Mouse (Mus musculus) right cerebral cortex, postnatal 10 days (tissue): ENCODE data around the gene Itgb3.
A peak's percentile ranks its signal among the peaks of the same experiment; 100 is the strongest.
"Not testable (repeated sequence)": the region's sequence is repeated elsewhere in the genome, so short reads cannot be mapped to it uniquely, and the experiment has no call there.

Experiments
- DNase-seq, 2 experiments: peaks; one replicate each; pipeline ENCODE4 v3.0.0; 2021; ENCODE audit warnings: low spot score in 2 of 2

The Itgb3 gene

GRCm38 (mm10) chr11:104607491-104608245 is at the start of gene Itgb3:
TSS of gene Itgb3 (plus strand) at chr11:104608000.
- DNase-seq = peak; percentile 62 to 76

DNA sequence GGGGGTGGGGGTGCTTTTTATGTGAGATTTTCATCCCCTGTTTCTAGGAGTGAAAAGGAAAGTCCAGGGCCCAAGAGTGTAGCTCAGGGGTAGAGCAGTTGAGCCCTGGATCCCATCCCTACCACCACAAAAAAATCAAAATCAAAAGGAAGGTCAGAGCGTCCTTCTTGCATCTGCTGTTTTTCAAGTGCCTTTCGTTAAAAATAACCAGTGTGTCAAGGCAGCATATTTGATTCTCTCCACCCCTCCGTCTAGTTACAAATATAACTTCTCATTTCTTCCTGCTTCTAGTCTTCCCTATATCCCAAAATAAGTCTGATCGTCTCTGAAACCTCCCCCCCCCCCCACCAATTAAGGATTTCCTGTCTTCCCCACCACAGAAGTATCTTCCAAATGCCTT is 49.7 kb upstream of the Itgb3 start:
- no peak for DNase-seq

GRCm38 (mm10) chr11:104558651-104559403 is 49.0 kb upstream of the Itgb3 start:
- peak; percentile 65 to 82 for DNase-seq

DNA sequence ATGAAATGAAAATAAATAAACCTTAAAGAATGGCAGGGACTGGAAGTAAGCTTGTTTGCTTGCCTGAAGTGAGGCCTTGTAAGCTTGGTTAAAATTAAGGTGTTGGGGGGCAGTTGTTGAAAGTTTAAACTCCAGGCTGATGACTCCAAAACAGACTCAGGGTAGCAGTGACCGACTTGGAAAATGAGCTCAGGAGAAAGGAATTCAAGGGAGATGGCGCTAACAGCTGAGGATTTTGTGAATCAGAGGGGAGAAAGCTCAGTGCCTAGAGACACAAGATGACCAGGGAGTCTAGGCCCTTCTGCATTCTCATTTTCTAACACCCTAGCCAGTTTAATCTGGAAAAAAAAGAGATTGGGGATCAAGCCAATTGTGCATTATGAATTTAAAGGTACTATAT is 46.8 kb upstream of the Itgb3 start:
- no peak for DNase-seq

GRCm38 (mm10) chr11:104563496-104563895 is 44.3 kb upstream of the Itgb3 start:
- no peak for DNase-seq

DNA sequence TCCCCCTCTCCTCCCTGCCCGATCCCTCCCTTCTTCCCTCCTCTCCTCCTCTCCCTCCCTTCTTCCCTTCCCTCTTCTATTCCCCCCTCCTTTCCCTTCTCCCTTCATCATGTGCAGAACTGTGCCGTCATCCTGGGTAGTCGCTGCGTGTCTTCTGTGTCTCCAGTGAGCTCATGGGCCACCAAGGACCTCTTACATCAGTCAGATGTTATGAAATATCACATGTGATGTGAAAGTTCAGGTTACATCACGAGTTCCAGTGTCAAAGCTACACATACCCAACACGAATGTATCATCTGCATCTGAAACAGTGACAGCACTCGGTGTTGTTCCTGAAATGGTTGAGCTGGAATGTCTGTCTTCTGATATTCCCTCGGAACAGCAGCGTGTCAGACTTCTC is 42.6 kb upstream of the Itgb3 start:
- DNase-seq = no peak

- no peak for DNase-seq
Observed at GRCm38 (mm10) chr11:104566097-104566496, 41.7 kb upstream of the Itgb3 start.

- no peak for DNase-seq
Observed at GRCm38 (mm10) chr11:104566796-104567195, 41.0 kb upstream of the Itgb3 start.

DNA sequence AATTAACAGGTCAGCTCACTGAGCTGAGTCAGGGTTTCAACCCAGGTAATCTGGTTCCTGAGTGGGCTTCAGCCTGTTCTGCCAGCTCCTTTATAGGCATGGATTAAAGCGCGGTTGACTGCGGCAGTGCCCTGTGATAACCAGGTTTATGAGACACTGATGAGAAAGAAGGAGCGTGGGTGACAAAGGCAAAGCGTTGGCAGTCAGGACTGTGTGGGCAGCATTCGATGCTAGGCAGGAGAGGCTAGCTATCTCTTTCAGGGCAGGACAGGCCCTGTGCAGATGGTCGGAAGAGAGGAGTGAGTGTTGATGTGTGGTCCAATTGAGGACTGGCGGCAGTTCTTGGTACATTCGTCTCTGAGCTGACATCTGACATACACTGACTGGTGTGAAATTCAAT is 40.1 kb upstream of the Itgb3 start:
- no peak for DNase-seq

DNA sequence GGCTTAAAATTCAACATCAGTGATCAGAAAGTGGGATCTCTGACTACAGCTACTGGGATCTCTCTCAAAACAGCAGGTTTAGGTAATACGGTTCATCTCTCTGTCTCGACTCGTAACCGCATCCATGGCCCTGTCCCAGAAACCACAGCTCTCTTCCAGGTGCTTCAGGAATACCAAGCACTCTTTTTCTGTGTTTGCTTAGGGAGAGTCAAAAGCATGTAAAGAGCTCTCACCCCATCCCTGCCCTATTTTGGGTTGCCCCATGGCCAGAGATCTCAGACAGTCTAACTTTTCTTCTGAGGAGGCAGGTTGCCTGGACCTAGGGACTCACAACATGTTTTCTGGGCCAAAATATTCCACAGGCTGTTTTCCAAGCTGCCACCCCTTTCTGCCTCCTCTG is 39.5 kb upstream of the Itgb3 start:
- DNase-seq = no peak

DNA sequence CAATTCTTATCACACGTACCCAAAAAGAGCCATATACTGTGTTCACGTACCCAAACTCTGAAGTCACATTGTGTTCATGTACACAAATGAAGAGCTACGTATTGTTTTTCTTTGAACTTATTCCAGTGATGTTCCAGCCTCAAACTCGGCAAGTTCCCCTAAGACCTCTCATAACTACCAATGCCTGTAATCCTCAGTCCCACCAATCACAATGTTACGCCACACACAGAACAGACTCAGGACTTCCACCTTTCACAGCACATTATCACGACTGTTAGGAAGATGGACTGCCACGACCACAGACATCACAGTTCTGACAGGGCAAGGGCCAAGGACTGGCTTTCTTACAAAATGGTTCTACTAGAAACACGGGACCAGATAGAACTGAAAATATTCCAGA is 37.3 kb upstream of the Itgb3 start:
- not testable (repeated sequence) for DNase-seq

DNA sequence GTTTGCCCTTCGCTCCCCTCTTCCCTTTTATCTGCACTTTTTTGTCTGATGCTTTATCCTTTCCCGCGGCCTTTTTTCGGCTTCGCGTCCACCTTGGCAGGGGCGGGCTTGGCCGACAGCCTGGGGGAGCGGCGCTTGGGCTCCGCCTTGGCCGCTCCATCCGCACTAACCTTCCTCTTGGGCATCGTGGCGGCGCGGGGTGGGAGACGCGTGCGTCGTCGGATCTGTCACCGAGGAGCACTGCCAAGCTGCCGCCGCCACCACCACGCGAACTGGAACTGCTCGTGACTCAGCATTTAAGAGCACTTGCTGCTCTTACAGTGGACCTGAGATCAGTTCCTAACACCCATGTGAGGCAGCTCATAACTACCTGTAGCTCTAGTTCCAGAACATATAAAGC is 36.4 kb upstream of the Itgb3 start:
- DNase-seq = peak; percentile 61 to 67

- DNase-seq = no peak
Observed at GRCm38 (mm10) chr11:104572091-104572490, 35.7 kb upstream of the Itgb3 start.

DNA sequence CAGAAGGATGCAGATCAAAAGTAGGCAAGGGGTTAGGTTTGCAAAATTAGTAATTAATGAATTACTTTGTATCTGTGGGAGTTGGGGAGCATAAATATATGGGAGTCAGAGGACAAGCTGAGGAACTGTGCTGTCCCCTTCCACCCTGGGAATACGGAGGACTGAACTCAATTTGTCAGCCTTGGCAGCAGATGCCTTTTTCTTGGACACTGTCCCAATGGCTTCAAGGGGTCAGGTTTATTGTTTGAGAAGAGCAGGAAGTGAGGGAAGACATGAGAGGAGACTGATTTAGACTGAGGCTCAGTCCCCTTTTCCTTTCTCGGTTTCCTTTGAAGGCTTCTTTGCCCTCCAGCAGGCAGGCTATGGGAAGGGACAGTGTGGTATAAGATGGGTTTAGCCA is 35.2 kb upstream of the Itgb3 start:
- DNase-seq = no peak

- DNase-seq = no peak
Observed at GRCm38 (mm10) chr11:104576772-104577612, 30.8 kb upstream of the Itgb3 start.

DNA sequence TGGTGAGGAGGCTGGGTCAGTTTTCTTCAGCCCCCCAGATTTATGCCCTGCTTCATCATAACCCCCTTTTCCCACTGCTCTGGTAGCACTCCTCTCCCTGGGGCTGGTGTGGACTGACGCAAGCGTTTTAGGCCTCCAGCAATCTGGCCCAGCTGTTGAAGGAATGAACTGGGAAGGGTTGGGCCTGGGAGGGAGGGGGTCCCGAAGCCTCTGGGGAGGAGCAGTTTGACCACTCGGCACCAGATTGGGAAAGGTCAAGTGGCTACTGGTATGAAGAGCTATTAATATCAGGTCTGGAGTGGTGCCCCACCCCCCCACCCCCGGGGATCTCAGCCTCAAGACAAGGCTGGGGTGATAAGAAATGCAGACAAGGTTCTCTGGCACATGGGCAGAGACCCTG is 29.7 kb upstream of the Itgb3 start:
- DNase-seq = no peak

- no peak for DNase-seq
Observed at GRCm38 (mm10) chr11:104579084-104579483, 28.7 kb upstream of the Itgb3 start.

- DNase-seq = no peak
Observed at GRCm38 (mm10) chr11:104579575-104579974, 28.2 kb upstream of the Itgb3 start.

DNA sequence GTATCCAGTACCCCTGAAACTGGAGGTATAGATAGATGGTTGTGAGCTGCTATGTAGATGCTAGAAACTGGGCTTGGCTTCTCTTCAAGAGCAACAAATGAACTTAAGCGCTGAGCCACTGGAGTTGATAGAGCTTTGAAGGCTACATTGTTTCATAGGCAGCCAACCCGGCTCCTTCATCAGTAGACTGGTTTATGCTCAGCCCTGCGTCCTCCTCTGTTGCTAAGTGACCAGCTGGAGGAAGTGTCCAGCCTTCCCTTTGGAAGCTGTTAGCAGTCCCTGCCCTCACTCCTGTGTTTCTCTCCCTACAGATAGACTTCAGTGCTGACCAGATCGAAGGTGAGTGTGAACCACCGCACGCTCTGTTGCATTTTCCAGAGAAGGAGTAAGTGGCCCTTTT is 27.7 kb upstream of the Itgb3 start:
- DNase-seq = no peak

DNA sequence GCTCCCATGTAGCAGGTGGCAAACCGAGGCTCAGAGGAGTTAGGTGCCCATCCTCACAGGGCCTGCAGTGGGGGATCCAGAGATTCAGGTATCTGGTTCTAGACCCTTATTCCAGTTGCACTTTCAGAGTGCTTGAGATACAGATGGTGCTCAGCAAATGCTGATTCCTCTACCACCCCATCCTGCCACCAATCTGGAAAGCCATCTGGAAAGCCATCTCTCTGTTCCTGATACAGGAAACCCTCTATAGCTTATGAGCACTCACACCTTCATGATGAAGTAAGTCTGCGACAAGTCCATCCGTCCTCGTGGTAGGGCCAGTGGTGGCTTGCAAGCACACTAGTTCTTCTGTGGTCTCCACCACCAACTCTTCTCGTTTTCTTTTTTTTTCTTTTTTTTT is 27.2 kb upstream of the Itgb3 start:
- no peak for DNase-seq

GRCm38 (mm10) chr11:104581446-104582307 is 26.1 kb upstream of the Itgb3 start:
- DNase-seq = no peak

DNA sequence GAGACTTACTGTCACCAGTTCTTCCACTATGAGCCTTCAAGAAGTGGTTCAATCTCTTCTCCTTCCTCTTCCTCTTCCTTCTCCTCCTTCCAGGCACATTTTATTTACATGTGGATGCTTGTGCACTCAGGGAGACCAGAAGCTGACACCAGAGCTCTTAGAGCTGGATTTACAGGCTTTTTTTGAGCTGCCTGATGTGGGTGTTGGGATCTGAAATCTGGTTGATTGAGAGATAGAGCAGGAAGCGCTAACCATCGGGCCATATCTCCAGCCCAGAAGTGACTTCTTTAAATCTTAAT is 25.5 kb upstream of the Itgb3 start:
- DNase-seq = no peak
